Mouse (Mus musculus) WW6 (cell line): ENCODE measurements around the gene Evl.
"Not testable (repeated sequence)": the region's sequence is repeated elsewhere in the genome, so short reads cannot be mapped to it uniquely, and the experiment has no call there.

ENCODE experiments used
- DNase-seq: peaks from one replicate; pipeline ENCODE4 v3.0.0-alpha.2; 2013; ENCODE audit warnings: low read depth, low spot score

Gene Evl

DNA sequence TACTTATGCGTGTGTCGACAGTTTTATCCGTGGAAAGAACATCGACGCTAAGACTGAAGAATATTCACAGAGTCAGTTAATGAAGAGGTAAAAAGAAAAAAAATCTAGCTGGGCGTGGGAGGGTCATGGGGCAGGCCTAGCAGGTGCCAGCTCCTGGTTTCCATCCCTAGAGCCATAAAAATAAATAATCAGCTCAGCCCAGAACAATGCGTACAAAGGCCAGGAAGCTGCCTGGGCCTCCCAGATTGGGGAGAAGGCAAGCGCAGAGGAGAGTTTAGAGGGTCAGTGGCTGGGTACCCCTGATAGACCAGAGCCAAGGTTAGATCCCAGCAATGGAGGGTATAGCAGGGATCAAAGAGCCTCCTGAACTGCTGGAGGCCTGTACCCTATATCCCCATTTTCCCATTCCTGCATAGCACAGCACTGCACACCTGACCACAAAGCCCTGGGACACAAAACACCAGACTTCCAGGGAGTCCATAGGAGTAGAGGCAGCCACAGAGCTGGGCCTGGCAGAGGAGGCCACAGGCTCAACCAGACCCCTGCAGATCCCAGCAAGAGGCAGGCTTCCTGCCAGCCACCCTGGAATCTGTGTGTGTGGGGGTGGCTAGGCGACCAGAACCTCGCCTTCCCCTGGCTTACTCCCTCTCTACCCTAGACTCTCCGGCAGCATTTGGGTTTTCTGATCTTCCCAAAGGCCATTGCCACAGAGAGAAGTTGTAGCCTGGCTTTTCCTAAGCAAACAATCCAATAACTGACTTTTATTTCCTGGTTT lies 144.4 kb downstream of the Evl start:
- DNase-seq, result no peak

DNA sequence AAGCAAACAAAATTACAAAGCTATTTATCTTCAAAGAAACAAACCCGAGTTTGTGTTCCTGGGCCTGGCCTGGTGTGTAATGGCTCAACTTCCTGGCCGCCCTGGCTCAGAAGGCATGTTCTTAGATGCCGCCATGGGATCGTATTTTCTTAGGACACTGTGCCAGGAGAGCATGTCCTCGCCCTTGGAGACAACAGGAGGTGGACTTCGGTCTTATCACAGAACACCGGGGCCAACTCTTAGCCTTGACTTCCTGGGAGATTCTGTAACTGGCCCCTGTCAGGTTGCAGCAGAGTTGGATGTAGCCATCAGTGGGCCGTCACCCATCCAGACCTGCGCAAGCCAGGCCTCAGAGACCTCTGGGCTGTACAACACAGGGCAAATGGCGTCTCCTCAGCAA lies 145.1 kb downstream of the Evl start:
- DNase-seq, result no peak

DNA sequence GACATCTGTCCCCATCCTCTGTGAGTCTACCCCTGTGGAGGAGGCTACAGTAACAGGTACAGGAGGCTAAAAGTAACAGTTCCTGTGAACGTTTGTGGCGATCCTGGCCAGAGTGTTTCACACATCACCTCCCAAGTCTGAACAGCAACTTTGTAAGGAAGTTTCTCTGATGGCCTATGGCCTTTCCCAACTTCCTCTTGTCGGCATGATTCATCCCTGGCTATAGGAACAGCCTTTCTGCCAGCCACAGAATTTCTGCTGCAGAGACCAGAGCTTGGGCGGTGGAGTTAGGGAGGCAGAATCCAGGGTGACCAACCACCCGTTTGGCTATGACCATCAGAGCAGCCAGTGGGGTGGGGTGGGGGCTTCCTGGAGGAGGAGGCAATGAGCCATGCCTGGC lies 145.5 kb downstream of the Evl start:
- no peak for DNase-seq

DNA sequence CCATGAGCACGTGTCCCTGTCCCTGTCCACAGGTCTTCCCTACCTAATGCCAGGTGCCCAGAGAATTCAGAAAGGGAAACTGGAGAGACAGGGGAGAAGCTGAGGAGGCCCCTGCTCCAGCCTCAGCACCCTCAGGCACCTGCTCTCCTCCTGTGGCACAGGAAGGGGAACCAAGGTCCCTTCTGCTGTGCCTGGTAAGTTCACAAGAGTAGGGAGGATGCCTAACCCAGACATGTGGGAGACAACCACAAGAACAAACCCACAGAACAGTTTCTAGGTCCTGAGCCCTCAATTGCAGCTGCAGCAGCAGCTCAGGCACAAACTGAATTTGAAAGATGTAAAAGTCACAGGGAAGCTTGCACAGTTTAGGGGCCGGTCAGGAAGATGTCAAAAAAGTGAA lies 146.7 kb downstream of the Evl start:
- DNase-seq, result no peak

DNA sequence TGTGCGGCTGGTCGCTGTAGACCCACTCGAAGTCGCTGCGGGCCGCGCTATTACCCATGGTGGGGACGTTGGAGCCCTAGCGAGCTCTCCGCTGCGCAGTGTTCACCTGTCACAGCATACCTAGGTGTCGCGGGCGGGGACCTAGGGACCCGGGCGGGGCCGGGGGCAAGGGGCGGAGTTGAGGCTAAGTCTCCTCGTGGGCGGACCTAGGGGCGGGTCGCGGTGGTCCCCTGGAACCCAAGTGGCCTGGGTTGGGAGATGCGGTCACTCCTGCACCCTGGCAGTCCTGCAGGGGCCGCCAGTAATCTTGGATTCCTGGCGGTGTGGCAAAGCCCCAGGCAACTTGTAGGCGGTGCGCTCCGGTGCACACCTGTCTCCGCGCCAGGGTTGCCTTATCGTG lies 147.7 kb downstream of the Evl start, which contains the start of gene Degs2:
Gene Degs2, minus strand, starts transcription at position 131 of the 400 bp plus-strand sequence.
- no peak for DNase-seq

DNA sequence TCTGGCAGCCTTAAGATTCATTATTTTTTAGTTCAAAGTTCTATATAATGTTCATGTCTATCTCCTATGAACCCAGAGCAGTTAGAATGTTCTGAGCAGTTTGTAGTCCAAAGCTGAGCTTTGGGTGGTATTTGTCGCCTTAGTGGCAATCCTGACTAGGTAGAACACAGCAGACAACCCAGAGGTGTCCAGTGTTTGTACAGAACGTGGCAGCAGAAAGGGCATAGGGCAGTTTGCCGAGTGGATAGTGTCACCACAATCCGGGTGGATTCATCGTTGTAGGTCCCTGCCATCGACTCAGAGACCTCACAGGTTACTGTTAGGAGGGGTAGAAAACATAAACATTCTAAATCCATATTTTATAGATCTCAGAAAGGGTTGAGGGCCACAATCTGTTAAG lies 151.0 kb downstream of the Evl start:
- no peak for DNase-seq

DNA sequence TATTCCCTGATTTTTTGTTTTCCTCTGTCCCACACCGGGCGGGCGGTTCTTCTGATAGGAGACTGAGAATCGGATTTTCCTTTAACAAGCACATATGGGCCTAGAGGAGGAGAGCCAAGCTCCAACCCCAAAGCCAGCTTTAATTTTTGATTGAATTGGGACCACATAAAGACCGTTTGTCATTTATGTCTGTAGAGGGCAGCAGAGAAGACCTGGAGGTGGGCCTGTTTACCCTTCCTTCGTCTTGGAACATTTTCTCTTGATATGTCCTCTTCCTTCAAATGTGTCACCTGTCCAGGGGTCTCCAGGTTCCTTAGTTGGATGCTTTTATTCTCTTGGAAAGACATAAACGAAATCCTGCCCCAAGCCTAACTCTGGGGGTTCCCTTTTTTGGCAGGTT lies 151.6 kb downstream of the Evl start:
- no peak for DNase-seq

DNA sequence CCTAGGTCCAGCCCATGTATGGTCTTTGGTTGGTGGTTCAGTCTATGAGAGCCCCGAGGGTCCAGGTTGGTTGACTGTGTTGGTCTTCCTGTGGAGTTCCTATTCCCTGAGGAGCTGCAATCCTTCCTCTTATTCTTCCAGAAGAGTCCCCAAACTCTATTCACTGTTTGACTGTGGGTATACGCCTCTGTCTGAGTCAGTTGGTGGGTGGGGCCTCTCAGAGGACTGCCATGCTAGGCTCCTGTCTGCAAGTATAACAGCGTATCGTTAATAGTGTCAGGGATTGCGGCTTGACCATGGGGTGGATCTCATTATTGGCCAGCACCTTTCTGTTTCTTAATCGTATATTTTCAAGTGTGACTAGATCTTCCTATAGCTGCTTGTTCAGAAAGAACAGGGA lies 154.9 kb downstream of the Evl start:
- DNase-seq, result no peak

DNA sequence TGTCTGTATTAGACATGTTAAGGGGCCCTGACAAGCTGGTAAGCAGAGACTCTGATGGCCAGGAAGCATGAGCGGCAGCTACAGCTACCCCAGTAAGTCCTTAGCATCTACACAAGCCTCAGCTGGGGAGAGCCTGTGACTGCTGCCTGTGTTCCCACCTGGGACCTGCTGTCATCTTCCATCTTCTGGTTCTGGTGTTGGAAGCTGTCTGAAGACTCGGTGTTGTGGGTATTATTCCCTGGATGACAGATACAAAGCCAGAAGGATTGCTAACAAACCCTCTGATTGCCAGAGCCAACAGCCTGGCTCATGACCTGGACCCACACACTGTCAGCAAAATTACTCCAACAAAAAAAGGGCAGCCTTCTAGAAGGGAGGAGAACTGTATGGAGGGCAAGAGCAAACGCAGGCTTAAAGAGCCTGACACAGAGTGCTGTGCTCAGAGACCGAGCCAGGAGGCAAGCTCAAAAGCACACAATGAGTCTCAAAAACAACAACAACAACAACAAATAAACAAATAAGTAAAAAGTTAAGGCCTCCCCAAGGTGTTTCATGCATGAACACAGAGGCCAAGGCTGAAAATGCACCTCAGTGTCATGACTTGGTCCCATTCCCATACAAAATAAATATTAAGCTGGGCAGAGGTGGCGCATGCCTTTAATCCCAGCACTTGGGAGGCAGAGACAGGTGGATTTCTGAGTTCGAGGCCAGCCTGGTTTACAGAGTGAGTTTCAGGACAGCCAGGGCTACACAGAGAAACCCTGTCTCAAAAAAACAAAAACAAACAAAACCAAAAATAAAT lies 155.6 kb downstream of the Evl start:
- no peak for DNase-seq

DNA sequence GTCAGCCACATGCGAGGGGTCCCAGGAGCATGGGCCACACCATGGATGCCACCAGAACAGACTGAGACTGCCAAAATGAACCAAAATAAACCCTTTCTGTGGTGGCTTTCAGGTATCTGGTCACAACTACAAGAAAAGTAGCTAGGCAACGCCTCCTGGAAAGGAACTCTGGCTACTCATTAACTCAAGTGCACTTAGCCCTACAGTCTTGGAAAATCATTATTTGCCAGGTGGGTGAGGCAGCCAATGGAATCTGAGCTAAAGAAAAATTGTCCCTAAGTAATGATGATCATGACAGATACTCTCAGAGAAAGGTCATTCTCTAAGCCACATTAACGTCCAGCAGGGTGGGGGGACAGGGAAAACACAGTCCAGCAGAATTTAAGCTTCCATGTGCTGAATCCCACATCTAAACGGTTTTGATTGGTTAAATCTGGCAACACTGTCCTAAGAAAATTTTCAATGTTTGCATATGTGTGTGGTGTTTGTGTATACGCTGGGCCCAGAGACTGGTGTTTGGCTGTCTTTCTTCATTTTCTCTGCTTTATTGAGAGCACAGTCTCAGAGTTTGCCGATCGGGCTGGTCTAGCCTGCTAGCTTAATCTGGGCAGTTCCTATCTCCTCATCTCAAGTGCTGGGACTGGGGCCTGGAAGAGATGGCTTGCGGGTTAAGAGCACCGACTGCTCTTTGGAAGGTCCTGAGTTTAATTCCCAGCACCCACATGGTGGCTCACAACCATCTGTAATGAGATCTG lies 156.5 kb downstream of the Evl start:
- no peak for DNase-seq

DNA sequence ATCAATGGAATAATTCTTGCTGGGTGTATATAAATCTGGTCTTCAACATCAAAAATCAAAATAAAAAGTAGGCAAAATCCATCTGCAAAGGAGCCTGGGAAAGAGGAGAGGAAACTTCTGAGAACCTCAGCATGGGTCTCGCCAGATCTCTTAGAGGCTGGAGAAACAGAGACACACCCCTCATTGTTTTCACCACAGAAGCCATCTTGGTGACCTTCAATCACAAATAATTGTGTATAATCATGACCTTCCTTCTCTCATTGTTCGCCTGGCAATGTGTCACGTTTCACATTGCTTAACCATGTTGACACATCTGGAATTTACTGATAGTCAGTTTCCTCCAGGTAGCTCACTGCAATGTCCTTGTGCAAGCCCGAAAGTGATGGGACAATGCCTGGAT lies 158.0 kb downstream of the Evl start:
- no peak for DNase-seq

DNA sequence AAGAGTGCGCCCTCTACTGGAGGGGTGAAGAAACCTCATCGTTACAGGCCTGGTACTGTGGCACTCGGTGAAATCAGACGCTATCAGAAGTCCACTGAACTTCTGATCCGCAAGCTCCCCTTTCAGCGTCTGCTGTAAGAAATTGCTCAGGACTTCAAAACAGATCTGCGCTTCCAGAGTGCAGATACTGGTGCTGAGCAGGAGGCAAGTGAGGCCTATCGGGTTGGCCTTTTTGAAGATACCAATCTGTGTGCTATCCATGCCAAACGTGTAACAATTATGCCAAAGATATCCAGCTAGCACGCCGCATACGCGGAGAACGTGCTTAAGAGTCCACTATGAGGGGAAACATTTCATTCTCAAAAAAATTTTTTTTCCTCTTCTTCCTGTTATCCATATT lies 159.5 kb downstream of the Evl start:
- not testable (repeated sequence) for DNase-seq

DNA sequence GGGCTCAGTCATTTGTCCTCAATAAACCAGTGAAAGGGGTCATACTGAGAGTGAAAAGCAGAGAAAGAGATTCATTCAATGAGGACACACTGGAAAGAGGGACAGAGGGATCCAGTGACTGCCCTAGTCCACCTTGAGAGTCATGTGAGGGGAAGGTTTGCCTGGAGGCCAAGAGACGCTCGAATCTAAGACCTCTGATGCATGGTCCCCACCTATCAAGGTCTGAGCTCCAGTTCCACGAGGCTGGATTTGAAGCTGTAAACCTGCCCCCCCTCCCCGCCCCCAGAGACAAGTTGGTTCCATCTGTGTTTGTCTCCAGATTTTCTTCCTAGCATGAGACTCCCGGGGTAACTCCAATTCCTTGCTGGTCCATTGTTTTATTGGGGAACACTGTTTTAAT lies 161.3 kb downstream of the Evl start:
- DNase-seq, result no peak

DNA sequence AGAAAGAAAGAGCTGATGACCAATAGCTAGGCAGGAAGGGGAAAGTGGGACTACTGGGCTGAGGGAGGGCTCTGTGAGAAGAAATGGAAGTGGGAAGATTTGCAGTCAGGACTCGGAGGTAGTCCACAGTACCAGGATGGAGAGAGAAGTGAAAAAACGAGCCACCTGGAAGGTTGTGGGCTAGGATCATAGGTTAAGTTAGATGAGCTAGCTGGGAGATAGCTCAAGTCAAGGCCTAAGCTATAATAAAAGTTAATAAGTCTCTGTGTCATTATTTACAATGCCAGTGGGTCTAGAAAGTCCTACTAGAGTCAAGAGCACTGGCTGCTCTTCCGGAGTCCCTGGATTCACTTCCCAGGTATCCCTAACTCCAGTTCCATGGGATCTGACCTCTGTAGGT lies 164.0 kb downstream of the Evl start:
- no peak for DNase-seq

DNA sequence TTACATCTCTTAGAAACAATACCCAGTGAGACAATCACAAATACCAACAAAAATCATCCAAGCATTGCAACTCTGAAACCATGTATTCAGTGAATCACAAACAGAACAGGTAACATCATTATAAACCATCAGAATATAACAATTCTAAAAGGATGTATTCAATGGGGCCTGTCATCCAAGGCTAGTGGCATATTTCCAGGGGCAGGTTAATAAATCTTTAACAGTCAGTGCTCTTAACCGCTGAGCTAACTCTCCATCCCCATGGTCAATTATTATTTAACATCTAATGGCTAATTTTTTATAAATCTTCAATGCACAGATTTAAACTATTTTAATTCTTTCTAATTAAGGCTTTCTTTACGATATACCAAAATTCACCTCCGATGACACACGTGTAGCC lies 167.9 kb downstream of the Evl start:
- no peak for DNase-seq

DNA sequence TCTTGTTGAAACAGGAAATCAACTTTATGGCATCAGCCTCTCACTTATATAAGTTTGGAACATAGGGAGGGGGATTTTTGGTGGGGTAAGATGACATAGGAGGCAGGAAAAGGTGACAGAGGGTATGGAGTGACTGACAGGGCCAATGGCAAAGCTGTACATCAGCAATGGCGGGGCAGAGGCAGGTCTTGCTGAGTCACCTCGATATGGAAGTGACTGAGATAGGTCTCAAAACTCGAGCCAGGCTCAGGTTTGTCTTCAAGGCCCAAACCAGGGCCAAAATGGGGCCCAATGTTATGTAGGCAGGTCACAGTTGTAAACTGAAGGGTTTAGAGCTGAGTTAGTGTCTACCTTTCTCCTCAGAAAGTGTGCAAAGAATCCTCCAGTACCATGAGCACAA lies 169.3 kb downstream of the Evl start:
- DNase-seq, result no peak

DNA sequence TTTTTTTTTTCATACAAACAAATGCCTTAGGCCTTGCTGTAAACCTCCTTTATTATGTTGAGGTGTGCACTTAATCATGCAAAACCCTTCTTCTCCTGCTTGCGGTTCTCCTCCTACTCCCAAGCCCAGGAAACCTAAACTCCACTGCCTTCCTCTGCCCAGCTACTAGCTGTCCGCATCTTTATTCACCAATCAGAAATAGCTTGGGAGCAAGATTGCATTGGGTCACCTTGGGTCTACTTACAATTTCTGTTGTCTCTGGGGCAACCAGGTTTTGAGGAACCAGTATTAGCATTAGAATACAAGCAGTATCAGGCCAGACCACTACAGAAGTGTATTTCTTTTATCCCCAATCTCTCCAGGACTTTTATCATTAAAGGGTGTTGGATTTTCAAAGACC lies 179.9 kb downstream of the Evl start:
- no peak for DNase-seq

DNA sequence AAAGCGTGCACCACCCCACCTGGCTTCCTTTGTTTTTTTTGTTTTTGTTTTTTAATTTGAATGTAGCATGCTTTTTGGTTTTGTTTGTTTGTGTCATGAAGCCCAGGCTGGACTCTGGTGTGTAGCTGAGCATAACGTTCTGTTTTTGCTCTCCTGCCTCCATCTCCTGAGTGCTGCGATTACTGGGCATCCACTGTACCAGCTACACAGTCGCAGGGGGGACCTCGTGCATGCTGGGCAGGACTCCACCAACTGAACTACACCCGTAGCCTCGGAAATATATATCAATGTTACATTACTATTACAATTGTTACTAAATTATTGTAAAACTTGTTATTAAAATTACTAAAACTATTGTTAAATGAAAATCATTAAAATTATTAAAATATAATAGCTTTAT lies 183.3 kb downstream of the Evl start:
- DNase-seq, result no peak
